Mouse (Mus musculus) gastrocnemius, postnatal 36 days (tissue): Measurements from ENCODE around the gene Dgkh. TPM values are rescaled to one million over a fixed set of nuclear protein-coding genes. Genes with fewer than 3 reads are reported as not detected.
A peak's percentile ranks its signal among the peaks of the same experiment; 100 is the strongest.
"Not testable (repeated sequence)": the region's sequence is repeated elsewhere in the genome, so short reads cannot be mapped to it uniquely, and the experiment has no call there.

Experiments used
- DNase-seq, 2 experiments: peaks; one replicate each; pipeline ENCODE4 v3.0.0; 2022
- intact Hi-C: fragments of 180-260 bp; cut with DNase I; formaldehyde crosslinking; loops from one replicate; pipeline ENCODE4 v1.15.1; 2025
- total RNA-seq, 2 experiments: library from RNA; stranded (reverse); gene quantifications; 2 replicates each; pipeline ENCODE4 v1.2.3; 2021

Dgkh gene
- total RNA-seq, 2 experiments from 2014 or later: 2.4 to 3.2 TPM

DNA sequence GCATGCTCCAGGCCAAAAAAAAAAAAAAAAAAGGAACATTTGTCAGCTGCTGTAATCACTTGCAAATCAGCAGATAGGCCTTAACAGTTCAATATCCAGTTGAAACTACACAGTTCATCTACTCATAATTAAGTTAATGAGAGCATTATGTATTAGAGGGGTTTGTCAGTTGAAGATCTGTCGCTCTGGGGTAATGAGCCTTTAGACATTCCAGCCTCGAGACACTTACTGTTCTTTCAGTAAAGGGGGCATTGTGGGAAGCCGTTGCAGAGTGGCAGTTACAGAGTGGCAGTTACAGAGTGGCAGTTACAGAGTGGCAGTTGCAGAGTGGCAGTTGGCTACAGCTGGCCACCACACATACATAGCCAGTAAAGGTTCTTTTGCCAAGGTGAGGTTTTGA, 177.7 kb downstream of the Dgkh start:
- intact Hi-C loops, DNase-seq: not testable (repeated sequence)

DNA sequence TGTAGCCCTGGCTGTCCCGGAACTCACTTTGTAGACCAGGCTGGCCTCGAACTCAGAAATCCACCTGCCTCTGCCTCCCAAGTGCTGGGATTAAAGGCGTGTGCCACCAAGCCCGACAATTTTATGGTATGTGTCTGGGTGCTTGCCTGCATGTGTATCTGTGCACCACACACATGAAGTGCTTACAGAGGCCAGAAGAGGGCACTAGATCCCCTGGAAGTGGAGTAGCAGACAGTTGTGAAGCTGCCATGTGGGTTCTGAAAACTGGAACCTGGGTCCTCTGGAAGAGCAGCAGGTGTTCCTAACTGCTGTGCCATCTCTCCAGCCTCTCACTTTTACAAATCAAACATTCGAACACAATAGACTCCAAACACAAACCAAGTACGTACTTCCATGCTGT, 178.9 kb downstream of the Dgkh start:
- intact Hi-C loops: no loop called here
- no peak for DNase-seq

DNA sequence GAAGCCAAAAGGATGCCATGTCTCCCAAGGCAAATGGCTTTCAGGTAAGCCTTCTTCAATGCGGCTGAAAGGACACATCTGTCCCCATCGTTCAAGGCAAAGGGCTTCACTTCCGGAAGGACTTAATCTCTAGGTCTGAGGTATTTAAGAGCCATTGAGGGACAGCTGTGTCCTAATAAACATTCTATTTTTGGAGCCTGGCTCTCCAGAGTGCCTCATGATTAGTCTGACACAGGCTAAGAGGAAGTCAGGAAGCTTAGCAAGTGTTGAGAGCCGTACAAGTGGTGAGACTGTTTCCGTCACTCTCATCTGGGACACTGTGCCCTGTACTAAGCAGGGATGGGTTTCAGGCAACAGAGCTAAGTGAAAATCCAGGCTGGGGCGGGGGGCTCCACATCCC, 183.8 kb downstream of the Dgkh start:
- DNase-seq: peak in 1 of 2 experiments; percentile 19
- intact Hi-C loops: no loop called here

DNA sequence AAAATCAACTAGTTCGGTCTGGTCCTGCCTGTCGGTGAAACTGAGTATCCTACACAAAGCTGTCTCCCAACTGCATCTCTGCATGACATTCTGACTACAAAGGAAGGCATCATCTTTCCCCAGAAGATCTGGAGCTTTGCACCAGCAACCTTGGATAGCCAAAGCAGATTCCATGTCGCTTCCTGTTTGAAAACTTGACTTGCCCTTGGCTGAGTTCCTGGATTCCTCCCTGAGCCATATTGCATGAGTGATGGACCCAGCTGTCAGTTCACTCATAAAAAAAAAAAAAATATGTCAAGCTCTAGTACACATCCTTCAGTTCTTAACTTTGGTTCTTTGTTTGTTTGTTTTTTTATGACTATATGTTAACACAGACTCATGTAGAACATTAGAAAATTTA, 191.3 kb downstream of the Dgkh start:
- DNase-seq: no peak
- intact Hi-C loops: no loop called here

DNA sequence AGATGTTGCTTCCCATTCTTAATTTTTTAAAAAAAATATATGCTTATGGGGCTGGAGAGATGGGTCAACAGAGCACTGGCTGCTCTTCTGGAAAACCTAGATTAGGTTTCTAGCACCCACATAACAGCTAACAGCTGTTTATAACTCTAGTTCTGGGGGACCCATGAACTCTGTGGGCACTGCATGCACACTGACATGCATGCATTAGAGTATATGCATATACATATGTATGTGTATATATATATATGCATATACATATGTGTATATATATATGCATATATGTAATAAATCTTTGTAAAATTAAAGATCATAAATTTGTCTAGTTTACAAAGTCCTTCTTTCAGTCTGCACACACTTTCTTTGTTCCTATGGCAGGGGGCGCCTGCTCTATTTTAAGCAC, 192.8 kb downstream of the Dgkh start:
- intact Hi-C loops: no loop called here
- no peak for DNase-seq

DNA sequence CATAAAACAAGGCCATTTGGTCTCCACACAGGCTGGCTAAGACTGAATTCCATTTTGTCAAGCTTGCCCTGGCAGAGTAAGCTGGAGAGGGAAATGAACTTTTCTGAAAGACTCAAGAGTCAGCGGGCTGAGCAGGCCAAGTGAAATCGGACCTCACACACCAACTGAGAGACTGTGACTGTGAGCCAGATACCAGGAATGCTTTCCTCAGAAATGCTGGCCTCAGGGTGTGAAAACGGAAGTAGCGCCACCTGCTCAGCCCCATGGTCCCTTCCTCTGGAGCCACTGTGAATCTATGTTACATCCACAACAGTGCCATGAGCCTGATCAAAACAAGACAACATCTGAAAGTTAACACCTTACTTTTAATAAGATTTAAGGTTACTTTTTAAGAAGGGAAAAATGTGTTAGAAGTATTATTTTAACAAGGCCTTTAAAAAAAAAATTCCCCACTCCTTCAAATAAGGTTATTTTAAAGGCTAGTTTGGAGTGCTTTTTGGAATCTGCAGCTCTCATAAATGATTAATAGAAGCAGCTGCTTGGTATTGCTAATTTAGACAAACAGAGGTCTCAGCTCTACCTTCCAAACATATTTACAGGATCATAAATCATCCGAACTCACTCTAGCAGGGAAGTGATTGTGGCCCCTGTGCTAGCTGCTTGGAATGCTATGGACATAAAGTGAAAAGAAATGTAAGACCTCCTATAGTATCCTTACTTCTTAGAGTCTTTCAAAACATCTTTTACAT, 193.8 kb downstream of the Dgkh start:
- intact Hi-C loops: no loop called here
- DNase-seq: peak; percentile 27 to 33

DNA sequence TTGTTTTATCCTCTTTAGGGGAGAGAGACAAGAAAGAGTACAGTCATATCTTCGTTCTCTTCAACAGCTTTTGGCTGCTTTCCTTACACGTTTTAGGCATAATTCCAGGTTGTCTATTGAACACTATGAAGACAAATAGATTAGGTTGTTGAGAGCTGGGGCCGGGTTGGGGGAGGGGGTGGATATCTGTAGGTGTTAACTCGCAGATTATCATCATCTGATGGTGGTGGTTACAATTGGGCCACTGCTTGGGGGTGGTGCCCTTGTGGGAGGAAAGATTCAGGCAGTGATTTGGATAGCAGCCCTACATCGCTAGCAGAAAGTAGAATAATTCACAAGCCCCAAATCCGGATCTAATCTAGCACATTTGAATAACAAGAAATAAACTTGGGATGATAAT, 195.0 kb downstream of the Dgkh start:
- intact Hi-C loops: no loop called here

DNA sequence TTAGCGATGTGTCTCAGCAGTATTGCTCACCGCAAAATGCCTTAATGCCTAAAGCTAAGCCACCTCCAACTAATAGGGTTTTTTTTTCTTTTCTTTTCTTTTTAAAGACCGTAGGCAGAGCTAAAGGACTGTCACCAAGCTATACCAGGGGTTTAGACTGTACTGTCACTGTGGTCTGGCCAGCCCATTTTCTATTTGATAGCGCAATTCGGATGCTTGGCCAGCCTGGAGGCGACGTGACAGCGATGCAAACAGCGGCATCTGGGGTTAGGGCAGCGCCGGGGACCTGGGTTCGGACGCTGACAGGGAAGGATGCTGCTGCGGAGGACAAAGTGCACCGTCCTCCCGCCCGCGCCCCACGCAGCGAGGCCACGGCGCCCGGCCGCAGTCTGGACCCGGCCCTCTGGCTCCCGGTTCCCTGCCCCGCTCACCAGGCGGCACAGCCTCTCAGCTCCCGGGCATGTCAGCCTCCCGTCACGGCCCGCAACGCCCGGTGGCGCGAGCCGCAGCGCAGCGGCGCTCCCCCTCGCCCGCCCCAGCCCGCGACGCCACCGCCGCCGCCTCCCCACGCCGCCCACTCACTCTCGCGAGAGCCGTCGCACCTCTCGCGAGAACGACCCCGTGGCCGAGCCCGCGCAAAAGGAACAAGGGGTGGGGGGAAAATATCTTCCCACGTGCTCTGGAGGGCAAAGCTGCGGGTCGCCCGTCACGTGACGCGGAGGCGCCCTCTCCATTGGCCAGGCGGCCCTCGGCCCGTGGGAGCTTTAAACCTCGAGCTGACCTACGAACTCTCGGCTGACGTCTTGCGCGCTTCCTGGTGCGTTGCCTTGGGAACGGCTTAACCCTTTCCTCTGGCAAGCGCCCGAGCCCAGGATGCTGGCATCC, 196.1 kb downstream of the Dgkh start, which contains the start of gene Akap11:
Gene Akap11 (minus strand): TSS at position 528 of the 885 bp plus-strand sequence.
- DNase-seq: peak; percentile 86 to 89
- intact Hi-C loops: no loop called here

More for the DNA sequence above, 195.0 kb downstream of the Dgkh start:
- no peak for DNase-seq

DNA sequence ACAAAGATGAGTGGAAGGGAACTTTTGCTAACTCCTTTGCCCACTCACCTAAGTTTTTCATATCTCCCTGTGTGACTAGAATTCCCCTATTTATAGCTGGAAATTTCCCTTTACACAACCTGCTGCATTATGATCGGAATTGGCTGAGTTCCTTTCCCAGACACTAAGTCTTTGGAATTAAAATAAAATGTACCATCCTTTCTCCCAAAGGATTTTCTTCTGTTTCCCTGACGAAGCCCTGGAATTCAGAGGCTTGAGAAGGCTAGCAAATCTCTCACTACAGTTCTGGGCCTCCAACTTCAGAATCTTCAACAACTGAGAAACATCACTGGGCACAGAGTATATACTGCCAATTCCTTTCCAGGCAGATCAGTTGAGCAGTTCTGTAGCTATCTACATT, 197.2 kb downstream of the Dgkh start:
- no peak for DNase-seq
- intact Hi-C loops: no loop called here

DNA sequence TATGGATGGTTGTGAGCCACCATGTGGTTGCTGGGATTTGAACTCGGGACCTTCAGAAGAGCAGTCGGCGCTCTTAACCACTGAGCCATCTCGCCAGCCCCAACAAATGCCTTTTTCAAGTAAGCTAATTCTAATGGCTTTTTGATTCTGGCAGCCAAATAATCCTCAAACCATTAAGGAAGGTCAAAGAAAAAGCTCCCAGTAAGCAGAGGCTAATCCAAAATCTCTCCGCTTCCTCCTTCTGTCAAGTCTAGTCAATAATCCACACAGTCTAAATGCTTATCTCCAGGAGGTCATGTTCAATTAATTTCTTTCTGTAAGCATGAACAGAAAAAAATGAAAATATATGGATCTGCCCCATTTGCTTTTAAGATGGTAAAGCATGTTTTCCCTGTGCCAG, 197.9 kb downstream of the Dgkh start:
- no peak for DNase-seq
- intact Hi-C loops: no loop called here

DNA sequence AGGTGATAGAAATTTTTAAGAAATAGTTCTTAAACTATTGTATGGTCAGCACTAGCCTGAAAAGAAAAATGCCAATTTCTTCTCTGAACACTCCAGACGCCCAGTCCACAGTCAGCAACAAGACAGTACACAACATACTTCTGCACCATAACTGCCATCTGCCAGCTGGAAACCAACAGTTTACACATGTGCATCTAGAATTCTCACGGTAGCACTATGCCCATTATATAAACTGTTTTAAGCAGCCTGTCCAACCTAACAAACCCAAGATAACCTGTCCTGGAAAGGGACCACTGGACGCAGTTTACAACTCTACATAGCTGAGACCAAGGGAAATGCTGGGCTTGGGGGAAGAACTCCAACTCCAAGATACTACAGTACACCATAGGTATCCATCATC, 198.9 kb downstream of the Dgkh start:
- intact Hi-C loops: no loop called here
- DNase-seq: no peak

DNA sequence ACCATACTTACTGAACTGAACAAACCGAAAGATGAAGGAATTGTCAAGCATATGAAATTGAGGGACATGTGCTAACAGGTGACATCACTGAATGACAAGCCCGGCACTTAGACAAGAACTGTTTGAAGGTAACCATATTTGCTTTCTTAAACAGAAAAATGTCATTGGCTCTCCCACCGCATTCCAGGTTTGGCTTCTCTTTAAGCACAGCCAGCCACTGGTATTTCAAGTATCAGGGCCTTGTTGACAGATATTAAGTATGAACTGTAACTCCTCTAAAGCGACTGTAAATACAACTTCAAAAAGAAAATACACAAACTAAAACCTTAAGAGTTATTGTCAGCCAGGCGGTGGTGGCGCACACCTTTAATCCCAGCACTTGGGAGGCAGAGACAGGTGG, 200.2 kb downstream of the Dgkh start:
- intact Hi-C loops: no loop called here

DNA sequence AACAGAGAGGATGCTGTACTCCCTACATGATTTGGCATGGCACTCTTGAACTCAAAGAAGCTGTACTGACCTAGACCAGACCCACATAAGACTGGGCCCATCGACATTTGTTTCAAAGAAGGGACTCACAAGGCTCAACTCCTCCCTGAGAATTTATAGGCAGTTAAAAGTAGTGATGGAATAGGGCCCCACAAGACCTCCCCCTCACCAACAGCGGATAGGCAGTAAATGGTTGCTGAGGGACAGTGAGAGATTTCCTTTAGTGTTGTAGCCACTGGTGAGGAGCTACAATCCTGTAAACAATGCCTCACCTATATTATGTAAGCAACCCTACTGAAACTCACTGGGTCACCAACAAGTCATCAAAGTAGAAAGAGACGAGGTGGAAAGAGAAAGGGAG, 202.3 kb downstream of the Dgkh start:
- no peak for DNase-seq
- intact Hi-C loops: no loop called here

More for the DNA sequence above, 200.2 kb downstream of the Dgkh start:
- no peak for DNase-seq

DNA sequence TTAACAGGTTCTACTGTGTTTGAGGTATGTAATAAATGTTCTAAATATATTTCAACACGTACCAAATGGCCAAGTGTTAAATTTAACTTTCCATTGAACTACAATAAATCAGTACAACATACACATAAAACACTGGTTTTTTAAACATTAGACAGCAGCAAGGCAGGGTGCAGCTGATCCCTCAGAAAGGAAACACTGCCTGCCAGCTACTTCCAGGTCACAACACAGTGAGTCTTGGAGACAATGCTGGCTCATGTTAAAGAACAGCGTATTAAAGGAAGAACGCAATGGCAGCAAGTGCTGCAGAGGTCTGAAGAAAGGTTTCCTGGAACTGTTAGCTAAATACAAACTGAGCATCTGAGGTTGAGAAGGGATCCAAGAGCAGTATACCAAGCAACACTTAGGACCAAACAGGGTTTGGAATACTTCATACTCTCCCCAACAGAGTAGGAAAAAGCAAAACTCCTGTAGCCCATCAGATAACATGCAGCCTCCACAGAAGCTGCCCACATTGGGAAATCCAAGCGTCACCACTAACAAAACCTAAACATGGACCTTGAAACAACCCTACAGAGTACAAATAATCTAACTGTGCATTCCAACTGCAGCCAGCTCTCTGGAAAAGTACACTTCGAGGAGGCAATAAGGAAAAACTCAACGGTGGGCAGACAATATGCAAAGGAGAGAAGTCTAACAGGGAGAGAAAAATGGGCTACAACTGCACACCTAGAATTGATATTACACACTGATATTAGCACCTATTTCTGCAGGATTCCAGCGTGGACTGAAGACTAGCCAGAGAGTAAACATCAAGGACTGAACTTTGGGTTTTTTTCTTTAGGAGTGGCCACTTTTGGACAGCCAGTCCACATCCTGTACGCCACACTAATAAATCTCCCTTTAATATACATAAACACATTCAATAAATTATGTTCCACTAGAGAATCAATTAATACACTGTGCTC, 203.8 kb downstream of the Dgkh start:
- intact Hi-C loops: no loop called here
- no peak for DNase-seq

DNA sequence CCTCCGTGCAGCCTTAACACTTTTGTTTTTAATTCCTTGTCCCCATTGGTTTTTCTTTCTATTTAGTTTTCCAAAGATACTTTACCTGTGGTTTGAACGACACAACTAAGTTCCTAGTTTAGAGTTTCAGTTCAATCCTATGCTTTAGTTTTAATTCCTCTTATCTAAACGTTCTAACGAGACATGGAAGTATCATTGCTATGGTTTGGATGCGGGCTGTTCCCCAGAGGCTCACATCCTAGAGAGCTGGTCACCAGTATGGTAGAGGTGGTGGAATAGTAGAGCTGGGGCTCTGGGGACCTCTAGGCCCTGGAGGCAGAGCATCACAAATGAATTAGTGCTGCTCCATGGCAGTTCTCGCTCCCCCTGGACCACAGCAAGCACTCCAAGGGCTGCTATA, 205.7 kb downstream of the Dgkh start:
- DNase-seq: no peak
- intact Hi-C loops: no loop called here

DNA sequence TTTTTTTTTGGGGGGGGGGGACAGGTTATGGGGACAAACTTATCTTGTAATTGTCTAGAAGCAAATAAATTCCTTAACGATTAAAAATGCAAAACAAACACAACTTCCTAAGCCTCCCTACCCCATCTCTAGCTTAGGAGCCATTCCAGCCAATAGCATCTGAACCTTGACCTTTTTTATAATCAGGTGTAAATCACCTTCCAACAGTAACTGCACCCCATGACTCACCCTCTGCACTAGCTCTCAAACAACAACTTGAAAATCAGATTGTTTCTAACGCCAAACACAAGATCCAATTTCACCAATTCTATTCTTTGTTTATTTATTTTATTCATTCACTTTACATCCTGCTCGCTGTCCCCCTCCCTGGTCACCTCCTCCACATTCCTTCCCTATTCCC, 206.1 kb downstream of the Dgkh start:
- DNase-seq: no peak
- intact Hi-C loops: no loop called here

DNA sequence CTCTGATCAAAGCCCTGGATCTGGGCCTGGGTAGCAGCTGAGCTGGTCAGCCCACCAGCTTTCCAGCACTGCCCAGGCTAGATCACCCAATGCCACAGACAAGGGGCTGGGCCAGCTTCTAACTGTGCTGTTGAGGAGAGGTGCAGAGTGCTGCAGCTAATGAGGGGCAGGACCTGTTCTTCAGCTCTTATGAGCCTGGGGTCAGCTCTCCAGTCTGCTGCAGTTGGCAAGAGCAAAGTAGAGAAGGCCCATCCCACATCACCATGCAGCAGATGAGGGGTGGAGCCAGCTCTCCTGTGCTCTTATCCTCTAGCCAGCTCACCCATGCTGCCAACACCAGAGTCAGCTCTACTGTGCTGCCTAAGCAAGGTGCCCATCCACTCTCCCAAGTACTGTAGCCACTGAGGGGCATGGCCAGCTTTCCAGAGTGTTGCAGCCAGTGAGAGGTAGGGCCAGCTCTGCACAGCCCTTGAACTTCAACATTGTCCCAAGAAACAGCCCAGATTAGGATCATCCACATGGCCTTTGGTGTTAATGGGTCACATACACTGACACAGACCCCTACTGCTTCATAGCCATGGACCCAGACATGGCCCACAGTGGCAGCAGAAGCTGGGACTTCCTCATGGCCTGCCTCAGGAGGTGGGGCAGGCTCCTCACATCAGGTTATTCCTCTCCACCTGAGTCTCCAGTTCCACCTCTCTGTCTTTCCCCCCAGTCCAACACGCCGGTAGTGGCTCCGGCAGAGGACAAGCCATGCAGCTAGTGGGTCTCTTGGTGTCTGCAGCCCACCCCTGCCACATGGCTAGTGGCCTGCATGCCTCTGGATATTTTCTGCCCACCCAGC, 206.7 kb downstream of the Dgkh start:
- intact Hi-C loops: no loop called here
- no peak for DNase-seq

DNA sequence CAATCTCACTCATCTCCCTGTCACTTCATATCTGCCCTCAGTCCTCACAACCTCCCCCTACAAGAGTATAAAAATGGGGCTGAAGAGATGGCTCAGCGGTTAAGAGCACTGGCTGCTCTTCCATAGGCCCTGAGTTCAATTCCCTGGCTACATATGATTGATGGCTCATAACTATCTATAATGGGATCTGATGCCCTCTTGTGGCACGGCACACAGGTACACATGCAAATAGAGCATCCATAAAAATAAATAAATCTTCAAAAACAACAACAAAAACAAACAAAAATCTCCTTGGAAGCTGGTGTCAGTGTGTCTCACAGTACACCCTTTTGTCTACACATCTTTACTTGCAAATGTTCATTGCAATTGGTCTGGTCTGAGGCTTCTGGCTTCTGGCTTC, 207.5 kb downstream of the Dgkh start:
- DNase-seq: no peak
- intact Hi-C loops: no loop called here

DNA sequence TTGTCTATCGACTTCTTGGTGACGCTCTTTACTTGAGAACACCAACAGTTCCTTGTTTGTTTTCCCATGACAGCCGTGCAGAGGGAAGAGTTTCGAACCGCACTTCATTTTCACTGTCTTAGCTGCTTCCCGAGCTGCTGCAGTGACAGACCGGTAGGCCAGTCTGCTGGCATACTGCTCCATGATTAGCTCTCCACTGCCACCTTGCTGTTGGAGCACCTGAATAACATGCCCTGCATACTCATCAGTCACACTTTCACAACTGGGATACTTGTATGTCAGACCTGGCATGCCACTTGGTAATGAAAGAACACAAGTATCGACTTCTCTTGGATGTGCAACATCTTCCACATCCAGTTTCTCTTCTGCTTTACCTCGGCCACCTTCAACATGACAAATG, 221.9 kb downstream of the Dgkh start:
- intact Hi-C loops: no loop called here
- no peak for DNase-seq

DNA sequence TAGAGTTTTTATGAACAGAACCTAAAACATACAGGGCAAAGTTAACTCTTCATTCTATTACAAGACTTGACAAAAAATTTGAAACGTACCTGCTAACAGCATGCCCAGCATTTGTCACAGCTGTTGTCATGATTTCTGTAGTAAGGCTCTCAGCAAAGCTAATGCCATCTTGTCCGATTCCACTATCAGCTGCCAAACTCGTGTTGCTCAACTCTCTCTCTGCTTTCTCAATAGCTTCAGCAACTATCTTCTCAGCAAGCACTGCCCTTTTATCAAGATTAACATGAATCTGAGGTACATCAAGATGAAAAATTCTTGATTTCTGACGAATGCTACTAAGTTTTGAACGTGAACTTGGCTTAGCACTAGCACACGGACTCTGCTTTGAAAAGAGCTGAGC, 222.8 kb downstream of the Dgkh start:
- intact Hi-C loops: no loop called here

More for the DNA sequence above, 222.8 kb downstream of the Dgkh start:
- no peak for DNase-seq
